Mouse (Mus musculus): ENCODE measurements around the gene Gba. TPM values are rescaled to one million over a fixed set of nuclear protein-coding genes. Genes with fewer than 3 reads are reported as not detected.

The Gba gene
- polyA plus RNA-seq, 1 experiment, result 88.5 TPM

- DNase-seq (ENCODE audit: low read depth, low spot score), result no peak
- 93% methylated on average over 27 of the region's 27 CpGs for WGBS
These were observed 20.8 kb upstream of the Gba start for GRCm38 (mm10) chr3:89181749-89182500.

- no peak for DNase-seq (ENCODE audit: low read depth, low spot score)
- WGBS, result 40% methylated on average over 7 of the region's 7 CpGs
These were observed 20.1 kb upstream of the Gba start for GRCm38 (mm10) chr3:89182531-89183057.

- WGBS, result 8% methylated on average over 39 of the region's 39 CpGs
- peak; percentile 56 for DNase-seq (ENCODE audit: low read depth, low spot score)
These were observed 19.4 kb upstream of the Gba start, which contains the start of gene Fam189b for GRCm38 (mm10) chr3:89183058-89183958. Gene Fam189b (plus strand): TSS chr3:89183143.

GRCm38 (mm10) chr3:89183959-89184315, 18.8 kb upstream of the Gba start:
- DNase-seq (ENCODE audit: low read depth, low spot score), result no peak
- WGBS, result 76% methylated on average over 6 of the region's 6 CpGs

- no peak for DNase-seq (ENCODE audit: low read depth, low spot score)
- WGBS, result 72% methylated on average over 23 of the region's 23 CpGs
These were observed 15.5 kb upstream of the Gba start for GRCm38 (mm10) chr3:89187197-89187596.

- 88% methylated on average over 18 of the region's 18 CpGs for WGBS
- DNase-seq (ENCODE audit: low read depth, low spot score), result no peak
These were observed 14.8 kb upstream of the Gba start for GRCm38 (mm10) chr3:89187690-89188477.

GRCm38 (mm10) chr3:89188478-89188875, 14.3 kb upstream of the Gba start:
- no peak for DNase-seq (ENCODE audit: low read depth, low spot score)
- 75% methylated on average over 12 of the region's 12 CpGs for WGBS

- WGBS, result 73% methylated on average over 8 of the region's 8 CpGs
These were observed 12.3 kb upstream of the Gba start for GRCm38 (mm10) chr3:89190436-89190835.

GRCm38 (mm10) chr3:89193351-89193750, 9.4 kb upstream of the Gba start:
- 53% methylated on average over 1 of the region's 1 CpGs for WGBS
- no peak for DNase-seq (ENCODE audit: low read depth, low spot score)

More at GRCm38 (mm10) chr3:89190436-89190835, 12.3 kb upstream of the Gba start:
- no peak for DNase-seq (ENCODE audit: low read depth, low spot score)

- no peak for DNase-seq (ENCODE audit: low read depth, low spot score)
- WGBS, result 90% methylated on average over 2 of the region's 2 CpGs
These were observed 8.9 kb upstream of the Gba start for GRCm38 (mm10) chr3:89193853-89194252.

- peak; percentile 64 for DNase-seq (ENCODE audit: low read depth, low spot score)
- 6% methylated on average over 33 of the region's 33 CpGs for WGBS
These were observed 6.5 kb upstream of the Gba start for GRCm38 (mm10) chr3:89195979-89196877.

- no peak for DNase-seq (ENCODE audit: low read depth, low spot score)
- 50% methylated on average over 3 of the region's 3 CpGs for WGBS
These were observed 2.9 kb upstream of the Gba start for GRCm38 (mm10) chr3:89199839-89200238.

GRCm38 (mm10) chr3:89203142-89203514, 400 bp downstream of the Gba start:
- 21% methylated on average over 5 of the region's 5 CpGs for WGBS
- no peak for DNase-seq (ENCODE audit: low read depth, low spot score)

GRCm38 (mm10) chr3:89206079-89206478, 3.4 kb downstream of the Gba start:
- DNase-seq (ENCODE audit: low read depth, low spot score), result no peak
- 94% methylated on average over 7 of the region's 7 CpGs for WGBS

- DNase-seq (ENCODE audit: low read depth, low spot score), result no peak
- WGBS, result 64% methylated on average over 2 of the region's 2 CpGs
These were observed 4.0 kb downstream of the Gba start for GRCm38 (mm10) chr3:89206695-89207094.

GRCm38 (mm10) chr3:89208075-89208657, 5.4 kb downstream of the Gba start:
- DNase-seq (ENCODE audit: low read depth, low spot score), result no peak

GRCm38 (mm10) chr3:89208736-89209135, 6.0 kb downstream of the Gba start:
- WGBS, result 87% methylated on average over 6 of the region's 6 CpGs
- DNase-seq (ENCODE audit: low read depth, low spot score), result no peak

More at GRCm38 (mm10) chr3:89208075-89208657, 5.4 kb downstream of the Gba start:
- 91% methylated on average over 13 of the region's 13 CpGs for WGBS

GRCm38 (mm10) chr3:89209731-89210130, 7.0 kb downstream of the Gba start:
- 93% methylated on average over 7 of the region's 7 CpGs for WGBS
- no peak for DNase-seq (ENCODE audit: low read depth, low spot score)
